8 mouse cellular contexts compared by ENCODE assay signal in genomic region chr1:55383114-55383773, GRCm38 (mm10). TPM values are rescaled to one million over a fixed set of nuclear protein-coding genes. Genes with fewer than 3 reads are reported as not detected.
DNase-seq lines count a peak whose midpoint lies in the region; ATAC-seq lines count a peak whose summit lies in the region.

No protein-coding gene starts in this region.

- H3K36me3 ChIP-seq in forebrain, embryonic 15.5 days = no peaks in the 10 kb centered on the region
- no peaks in the 10 kb centered on the region for H3K36me3 ChIP-seq in hindbrain, embryonic 10.5 days

- 7% methylated on average over 9 of the region's 9 CpGs for WGBS in forebrain, embryonic 15.5 days
- 13% methylated on average over 9 of the region's 9 CpGs for WGBS in hindbrain, embryonic 10.5 days

- H3K4me3 ChIP-seq in forebrain, embryonic 15.5 days = no peak overlapping the region
- no peak overlapping the region for H3K4me3 ChIP-seq in hindbrain, embryonic 10.5 days

- H3K9ac ChIP-seq in forebrain, embryonic 15.5 days (replicated peaks) = no peak overlapping the region

- H3K9me3 ChIP-seq in forebrain, embryonic 15.5 days = no peaks in the 10 kb centered on the region
- H3K9me3 ChIP-seq in hindbrain, embryonic 10.5 days = no peaks in the 10 kb centered on the region

- no peak overlapping the region for H3K4me2 ChIP-seq in forebrain, embryonic 15.5 days (replicated peaks)

- H3K27ac ChIP-seq in forebrain, embryonic 15.5 days (replicated peaks) = no peak overlapping the region
- no peak overlapping the region for H3K27ac ChIP-seq in hindbrain, embryonic 10.5 days

- DNase-seq in MEL-GATA-1-ER (ENCODE audit: extremely low read depth, low read depth) = peak; percentile 64
- peak; percentile 55 for DNase-seq in cerebellum, adult 11 months
- peak; percentile 87 for DNase-seq in hindbrain, embryonic 10.5 days (ENCODE audit: low spot score)
- peak; percentile 58 for DNase-seq in layer of hippocampus, adult 9-11 months
- peak; percentile 76 to 84 for DNase-seq in lung, postnatal 4 days
- DNase-seq in retina, postnatal 1 day = peak; percentile 86
- DNase-seq in urinary bladder, postnatal 10 days (ENCODE audit: low spot score) = peak; percentile 43

- H3K27me3 ChIP-seq in forebrain, embryonic 15.5 days = no peaks in the 10 kb centered on the region
- H3K27me3 ChIP-seq in hindbrain, embryonic 10.5 days (ENCODE audit: insufficient read depth, poor library complexity, severe bottlenecking) = no peaks in the 10 kb centered on the region

- peak; percentile 83 for ATAC-seq in forebrain, embryonic 15.5 days (replicated peaks)

- no peaks in the 10 kb centered on the region for H3K4me1 ChIP-seq in forebrain, embryonic 15.5 days
- peaks cover 4% of the 10 kb centered on the region; the same call in 1 of the 2 replicates for H3K4me1 ChIP-seq in hindbrain, embryonic 10.5 days (replicated peaks)

RNA-seq across cellular contexts. Expression of gene Boll, which starts 20.0 kb away (rescaled TPM):
- polyA plus RNA-seq in forebrain, embryonic 15.5 days (2015; fragmentation: Nextera tagmentation; extraction: Ambion mirVana) = 0.27 TPM in 1 of 2 replicates, not detected in the other
- polyA plus RNA-seq in hindbrain, embryonic 10.5 days (2016; fragmentation: Nextera tagmentation; extraction: Ambion mirVana) = 0.17 and 0.26 TPM in 2 replicates

RNA-seq across cellular contexts. Expression of gene Plcl1, which starts 22.5 kb away (rescaled TPM):
- polyA plus RNA-seq in forebrain, embryonic 15.5 days (2015; fragmentation: Nextera tagmentation; extraction: Ambion mirVana) = 5.4 and 5.8 TPM in 2 replicates
- 1.3 and 2.0 TPM in 2 replicates for polyA plus RNA-seq in hindbrain, embryonic 10.5 days (2016; fragmentation: Nextera tagmentation; extraction: Ambion mirVana)
